In the genomic region with DNA sequence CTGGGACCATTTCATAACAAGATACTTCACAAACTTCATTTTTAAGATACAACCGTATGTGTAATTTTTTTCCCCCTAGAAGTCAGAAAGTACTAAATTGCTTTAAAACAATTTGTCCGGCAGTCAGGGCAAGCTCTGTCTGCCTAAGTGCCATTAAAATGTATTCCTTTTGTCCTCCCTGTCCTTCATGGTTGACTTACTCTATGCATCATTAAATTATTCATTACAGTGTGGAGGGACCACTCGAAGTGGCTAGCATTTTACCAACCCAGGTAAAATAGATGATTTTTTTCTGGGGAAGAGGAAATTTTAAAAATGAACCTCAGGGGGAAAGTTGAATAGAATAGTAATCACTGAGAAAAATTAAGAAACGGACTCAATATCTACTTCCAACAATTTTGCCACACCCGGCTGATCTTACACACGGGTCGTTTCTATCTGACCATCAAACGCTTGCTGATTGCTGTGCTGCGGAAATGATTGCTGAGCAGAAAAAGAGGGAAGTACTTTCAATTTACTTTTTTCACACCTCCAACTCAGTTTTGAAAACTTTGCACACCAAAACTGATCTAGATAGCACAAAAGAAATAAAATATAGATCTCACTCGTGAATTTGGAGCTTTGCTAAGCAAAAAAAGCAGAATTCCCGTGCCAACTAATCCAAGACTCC, we compare ENCODE assay signal across 29 mouse cellular contexts. TPM values are rescaled to one million over a fixed set of nuclear protein-coding genes. Genes with fewer than 3 reads are reported as not detected.
DNase-seq lines count a peak whose midpoint lies in the region; ATAC-seq and TF ChIP-seq lines count a peak whose summit lies in the region.
"Had no signal": no experiment of that assay in that cellular context is flagged by ENCODE, and none has a peak within 500 bp of the region (broad histone marks: within the 10 kb centered on the region; RNA-seq: fewer than 3 reads in every experiment).

No protein-coding gene starts in this region.

- 43% methylated on average over 11 of the region's 11 CpGs for WGBS in kidney, embryonic 15.5 days
- WGBS in midbrain, embryonic 14.5 days = 78% methylated on average over 11 of the region's 11 CpGs

- no peak overlapping the region for H3K9ac ChIP-seq in kidney, embryonic 15.5 days
- H3K9ac ChIP-seq in MEL (ENCODE audit: control insufficient read depth, low read depth, low read length, poor library complexity, severe bottlenecking) = no peak overlapping the region
- H3K9ac ChIP-seq in midbrain, embryonic 14.5 days (replicated peaks; ENCODE audit: low read length) = no peak overlapping the region
- H3K9ac ChIP-seq: embryonic facial prominence, embryonic 12.5 days; forebrain, postnatal 0 days; heart, embryonic 13.5 days; hindbrain, embryonic 14.5 days had no signal

- TF ChIP-seq RAD21 in MEL (IDR thresholded peaks at IDR 0.05; ENCODE audit: low read depth, low read length) = no peak

- H3K27me3 ChIP-seq in kidney, embryonic 15.5 days = no peaks in the 10 kb centered on the region
- no peaks in the 10 kb centered on the region for H3K27me3 ChIP-seq in MEL (ENCODE audit: control insufficient read depth in 1 of 2, insufficient read depth in 2 of 2, low read length in 2 of 2)
- no peaks in the 10 kb centered on the region for H3K27me3 ChIP-seq in midbrain, embryonic 14.5 days (ENCODE audit: control insufficient read depth, insufficient read depth, low read length)
- H3K27me3 ChIP-seq: CH12.LX; embryonic facial prominence, embryonic 12.5 days; heart, embryonic 13.5 days had no signal

- TF ChIP-seq CTCF in MEL (IDR thresholded peaks at IDR 0.05 in 2 of 3, conservative IDR thresholded peaks at IDR 0.05 in 1 of 3; ENCODE audit: control insufficient read depth in 1 of 3, insufficient read depth in 1 of 3, low read depth in 2 of 3, low read length in 3 of 3, poor library complexity in 1 of 3, severe bottlenecking in 1 of 3) = no peak
- no peak for TF ChIP-seq CTCF in embryonic fibroblast, embryonic 13.5 days (IDR thresholded peaks at IDR 0.05; ENCODE audit: borderline replicate concordance, insufficient read depth, low read length)

- H3K4me2 ChIP-seq in kidney, embryonic 15.5 days = no peak overlapping the region
- no peak overlapping the region for H3K4me2 ChIP-seq in midbrain, embryonic 14.5 days (ENCODE audit: low read length)
- H3K4me2 ChIP-seq: embryonic facial prominence, embryonic 12.5 days; heart, embryonic 13.5 days; hindbrain, embryonic 14.5 days had no signal

- H3K36me3 ChIP-seq in kidney, embryonic 15.5 days = no peaks in the 10 kb centered on the region
- H3K36me3 ChIP-seq in MEL (ENCODE audit: control insufficient read depth in 1 of 2, insufficient read depth in 2 of 2, low read length in 2 of 2) = peaks cover 0 to 14% of the 10 kb centered on the region in 2 experiments; a peak in 2 of 4 replicates
- no peaks in the 10 kb centered on the region for H3K36me3 ChIP-seq in midbrain, embryonic 14.5 days (ENCODE audit: control insufficient read depth, insufficient read depth, low read length)
- H3K36me3 ChIP-seq: embryonic facial prominence, embryonic 12.5 days; forebrain, embryonic 10.5 days; G1E had no signal

- H3K79me2 ChIP-seq in MEL (ENCODE audit: control insufficient read depth, insufficient read depth, low read length, poor library complexity) = no peaks in the 10 kb centered on the region

- no peak overlapping the region for H3K27ac ChIP-seq in kidney, embryonic 15.5 days
- H3K27ac ChIP-seq in MEL (ENCODE audit: control insufficient read depth, low read depth, low read length) = peak overlapping the region; percentile 66
- H3K27ac ChIP-seq in embryonic fibroblast, embryonic 13.5 days (ENCODE audit: insufficient read depth, low read length) = peak overlapping the region; percentile 54
- no peak overlapping the region for H3K27ac ChIP-seq in midbrain, embryonic 14.5 days (replicated peaks; ENCODE audit: low read depth, low read length)
- H3K27ac ChIP-seq: gastrocnemius, adult 2 months; hindbrain, embryonic 14.5 days; hindbrain, postnatal 0 days had no signal

- ATAC-seq in kidney, embryonic 15.5 days (replicated peaks; ENCODE audit: low FRiP score) = peak; percentile 67; the same call in 1 of the 2 replicates
- no peak for ATAC-seq in midbrain, embryonic 14.5 days (ENCODE audit: low FRiP score, low TSS enrichment)
- ATAC-seq: activated CD4-positive, CD25-positive, alpha-beta regulatory T cell, adult 4 months; forebrain, embryonic 14.5 days; forebrain, postnatal 0 days; hindbrain, postnatal 0 days; inflammation-experienced regulatory T-cells, adult 6 months; intestine, embryonic 16.5 days had no signal

- intact Hi-C loops in gastrocnemius, postnatal 36 days (cut with DNase I) = no loop called here

- DNase-seq in kidney, postnatal 10 days = no peak
- peak; percentile 64 for DNase-seq in MEL (ENCODE audit: low read depth, low spot score)
- no peak for DNase-seq in gastrocnemius, postnatal 36 days
- DNase-seq in midbrain, embryonic 14.5 days = no peak
- DNase-seq: adrenal gland, adult 8-10 months; adrenal gland, postnatal 25 days; B cell, adult 2 months; cerebellum, adult 18-20 months; cerebellum, adult 9-10 months; cerebellum, postnatal 14 days; forebrain, postnatal 0 days; gastrocnemius, adult 2 months; gastrocnemius, postnatal 14 days; heart, adult 18-20 months; heart, postnatal 14 days; heart, postnatal 4 days had no signal

- TF ChIP-seq EP300 in MEL (IDR thresholded peaks at IDR 0.05; ENCODE audit: low read depth in 1 of 2, low read length in 2 of 2) = peak; percentile 86 to 87

- H3K4me1 ChIP-seq in kidney, embryonic 15.5 days = peaks cover 13% of the 10 kb centered on the region
- peaks cover 5 to 17% of the 10 kb centered on the region in 2 experiments for H3K4me1 ChIP-seq in MEL (ENCODE audit: control insufficient read depth in 1 of 2, insufficient read depth in 2 of 2, low read length in 2 of 2)
- peaks cover 8% of the 10 kb centered on the region for H3K4me1 ChIP-seq in embryonic fibroblast, embryonic 13.5 days (ENCODE audit: control insufficient read depth, insufficient read depth, low read length)
- no peaks in the 10 kb centered on the region for H3K4me1 ChIP-seq in midbrain, embryonic 14.5 days (ENCODE audit: control insufficient read depth, insufficient read depth, low read length)

- H3K9me3 ChIP-seq in kidney, embryonic 15.5 days (replicated peaks) = no peaks in the 10 kb centered on the region
- no peaks in the 10 kb centered on the region for H3K9me3 ChIP-seq in MEL (replicated peaks; ENCODE audit: insufficient read depth, low read length)
- H3K9me3 ChIP-seq in midbrain, embryonic 14.5 days (ENCODE audit: control insufficient read depth, low read length) = no peaks in the 10 kb centered on the region
- H3K9me3 ChIP-seq: embryonic facial prominence, embryonic 12.5 days; forebrain, embryonic 10.5 days; G1E had no signal

- no peak for TF ChIP-seq POLR2A in MEL (IDR thresholded peaks at IDR 0.05; ENCODE audit: control insufficient read depth in 1 of 2, insufficient read depth in 1 of 2, low read depth in 1 of 2, low read length in 2 of 2, poor library complexity in 1 of 2)
- no peak for TF ChIP-seq POLR2A in embryonic fibroblast, embryonic 13.5 days (IDR thresholded peaks at IDR 0.05; ENCODE audit: low read depth, low read length)

- no peak overlapping the region for H3K4me3 ChIP-seq in kidney, embryonic 15.5 days (replicated peaks)
- no peak overlapping the region for H3K4me3 ChIP-seq in MEL (ENCODE audit: control insufficient read depth in 1 of 2, insufficient read depth in 1 of 2, low read depth in 2 of 2, low read length in 2 of 2)
- H3K4me3 ChIP-seq in embryonic fibroblast, embryonic 13.5 days (ENCODE audit: insufficient read depth, low read length) = no peak overlapping the region
- no peak overlapping the region for H3K4me3 ChIP-seq in midbrain, embryonic 14.5 days (replicated peaks; ENCODE audit: low read depth, low read length)
- H3K4me3 ChIP-seq: embryonic facial prominence, embryonic 12.5 days; forebrain, embryonic 10.5 days; gastrocnemius, adult 2 months; heart, embryonic 13.5 days had no signal

TF ChIP-seq in MEL, 35 proteins besides CTCF, POLR2A, EP300 and RAD21 (continues in another document):
- TF ChIP-seq ETS1 (IDR thresholded peaks at IDR 0.05; ENCODE audit: low read depth, low read length) (no peak; the same call in 1 of the 2 replicates), E2F4 (IDR thresholded peaks at IDR 0.05; ENCODE audit: borderline replicate concordance, low read depth, low read length) (no peak), UBTF (IDR thresholded peaks at IDR 0.05; ENCODE audit: borderline replicate concordance, insufficient read depth, low read depth, low read length) (no peak), GABPA (IDR thresholded peaks at IDR 0.05; ENCODE audit: low read depth, low read length) (no peak), MEF2A (IDR thresholded peaks at IDR 0.05; ENCODE audit: extremely low read depth, insufficient replicate concordance, low read depth, low read length, poor library complexity, severe bottlenecking) (no peak), ZNF384 (IDR thresholded peaks at IDR 0.05; ENCODE audit: low read depth, low read length) (peak; percentile 54), TCF12 (IDR thresholded peaks at IDR 0.05; ENCODE audit: low read depth, low read length) (peak; percentile 72), MYC (IDR thresholded peaks at IDR 0.05; ENCODE audit: low read depth, low read length) (no peak), MYB (IDR thresholded peaks at IDR 0.05; ENCODE audit: low read depth, low read length) (peak; percentile 66), MAZ (IDR thresholded peaks at IDR 0.05; ENCODE audit: low read depth, low read length) (no peak), RCOR1 (IDR thresholded peaks at IDR 0.05; ENCODE audit: low read depth, low read length) (peak; percentile 77; the same call in 1 of the 2 replicates), MAX (IDR thresholded peaks at IDR 0.05; ENCODE audit: low read length) (peak; percentile 83), ZC3H11A (IDR thresholded peaks at IDR 0.05; ENCODE audit: low read depth, low read length) (no peak), USF2 (IDR thresholded peaks at IDR 0.05; ENCODE audit: borderline replicate concordance in 1 of 2, insufficient read depth in 1 of 2, low read depth in 1 of 2, low read length in 2 of 2) (no peak), ZMIZ1 (IDR thresholded peaks at IDR 0.05; ENCODE audit: low read depth, low read length) (no peak), GATA1 (IDR thresholded peaks at IDR 0.05; ENCODE audit: low read depth, low read length) (peak; percentile 84), NELFE (IDR thresholded peaks at IDR 0.05; ENCODE audit: low read depth, low read length) (no peak)

RNA-seq across cellular contexts. Expression of a gene that starts 46.7 kb away (rescaled TPM):
- polyA plus RNA-seq in kidney, embryonic 15.5 days (2015; fragmentation: Nextera tagmentation; extraction: Ambion mirVana) = 2.4 and 3.5 TPM in 2 replicates
- total RNA-seq in MEL (2012; rRNA removed) = not detected in 2 replicates
- polyA plus RNA-seq in MEL (2012; ENCODE audit: insufficient read depth in 1 of 2, insufficient read length in 2 of 2, low read depth in 1 of 2, low replicate concordance in 2 of 2, missing spikeins in 1 of 2) = under 1 TPM in 1 of 2 experiments, not detected in 1; 0.26 TPM
- not detected in 2 replicates for polyA plus RNA-seq in embryonic fibroblast, embryonic 13.5 days (2011; ENCODE audit: insufficient read length, low read depth, missing spikeins)
- total RNA-seq in gastrocnemius, postnatal 36 days (2021) = not detected
- 1.6 and 1.8 TPM in 2 replicates for polyA plus RNA-seq in midbrain, embryonic 14.5 days (2014; fragmentation: Nextera tagmentation; extraction: Ambion mirVana)
- total RNA-seq: adrenal gland, postnatal 25 days; G1E; gastrocnemius, adult 2 months; heart, adult 18-20 months had no signal
- polyA plus RNA-seq: G1E had no signal

Comparison
In these comparisons a context has a peak if more than half of its experiments do, and no peak if none do; other contexts are left out.
1. H3K27ac ChIP-seq: peak in MEL (single experiment) and embryonic fibroblast, embryonic 13.5 days (single experiment); none in kidney, embryonic 15.5 days (single experiment) and midbrain, embryonic 14.5 days (single experiment).